Mouse (Mus musculus) thymus, postnatal 0 days (tissue): ENCODE results near the gene Gm5538. TPM values are rescaled to one million over a fixed set of nuclear protein-coding genes. Genes with fewer than 3 reads are reported as not detected.

Source experiments
- DNase-seq: peaks from one replicate; pipeline ENCODE4 v3.0.0-alpha.2; 2015; ENCODE audit warnings: low spot score
- polyA plus RNA-seq: library from polyadenylated mRNA; unstranded; fragments of >200 nt; fragmentation: Nextera tagmentation; extraction: Ambion mirVana; gene quantifications from 2 replicates; pipeline ENCODE4 v1.2.1, GENCODE M21; 2015

Gm5538 gene
- not detected in 2 replicates for polyA plus RNA-seq

- DNase-seq: no peak
Observed at GRCm38 (mm10) chr3:59729490-59729889, at the start of gene Gm5538. Gm5538 (plus strand) TSS chr3:59729790.

GRCm38 (mm10) chr3:59697391-59697790, 32.2 kb upstream of the Gm5538 start:
- no peak for DNase-seq

GRCm38 (mm10) chr3:59702614-59703110, 26.9 kb upstream of the Gm5538 start:
- DNase-seq: peak; percentile 33

- no peak for DNase-seq
Observed at GRCm38 (mm10) chr3:59739866-59740265, 10.3 kb downstream of the Gm5538 start.

GRCm38 (mm10) chr3:59744181-59744580, 14.6 kb downstream of the Gm5538 start:
- peak; percentile 57 for DNase-seq

Other genes with a start within 250 kb of the Gm5538 start
- gene Gm8298, start 131.3 kb downstream of the Gm5538 start, polyA plus RNA-seq: not detected in 2 replicates
- not detected in 2 replicates for gene C130079G13Rik, start 195.4 kb downstream of the Gm5538 start, polyA plus RNA-seq